Mouse (Mus musculus): ENCODE measurements at regions not wholly inside any gene's neighbourhood (a gene's known extent, or its start where the extent isn't known, plus 50 kb on each side); places are given as distances from the start of the nearest gene placed in this dataset.
A peak's percentile ranks its signal among the peaks of the same experiment; 100 is the strongest.

- no peaks in the 10 kb centered on the region for H3K27me3 ChIP-seq (ENCODE audit: control insufficient read depth, insufficient read depth, low read depth, low read length)
- H3K4me2 ChIP-seq (ENCODE audit: low read depth, low read length) = no peak overlapping the region
- ATAC-seq (ENCODE audit: low read depth) = no peak
- no peak overlapping the region for H3K9ac ChIP-seq (ENCODE audit: low read depth, low read length)
- H3K36me3 ChIP-seq (ENCODE audit: control insufficient read depth, insufficient read depth) = no peaks in the 10 kb centered on the region
- H3K4me3 ChIP-seq (ENCODE audit: low read depth, low read length) = no peak overlapping the region
- H3K9me3 ChIP-seq (replicated peaks; ENCODE audit: control insufficient read depth, low read length) = no peaks in the 10 kb centered on the region
- H3K4me1 ChIP-seq (ENCODE audit: control insufficient read depth, low read depth, low read length) = no peaks in the 10 kb centered on the region
- no peak overlapping the region for H3K27ac ChIP-seq (ENCODE audit: low read length)
- WGBS (ENCODE audit: insufficient replicate concordance) = 54% methylated on average over 3 of the region's 3 CpGs
Observed at GRCm38 (mm10) chr16:77252349-77252748, 238.8 kb downstream of the Usp25 start.

DNA sequence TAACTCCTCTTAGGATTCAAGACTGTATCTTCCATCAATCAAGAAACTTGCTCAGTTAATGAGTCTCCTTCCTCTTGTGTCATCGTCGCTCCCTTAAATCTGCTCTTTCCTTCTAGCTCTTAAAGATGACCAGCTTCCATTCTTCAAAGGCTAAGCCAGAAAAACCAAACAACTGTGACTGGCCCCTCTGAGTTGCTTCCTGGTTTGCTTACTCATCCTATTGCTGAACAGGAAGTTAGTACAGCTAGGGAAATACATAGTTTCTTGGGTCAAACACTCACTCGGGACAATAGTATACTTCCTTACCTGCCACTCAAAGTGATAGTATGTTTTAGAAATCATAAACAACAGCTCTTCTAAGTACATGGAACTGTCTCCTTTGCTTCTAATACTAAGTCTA, 237.9 kb downstream of the Usp25 start:
- no peaks in the 10 kb centered on the region for H3K27me3 ChIP-seq (ENCODE audit: control insufficient read depth, insufficient read depth, low read depth, low read length)
- no peaks in the 10 kb centered on the region for H3K9me3 ChIP-seq (replicated peaks; ENCODE audit: control insufficient read depth, low read length)
- H3K4me2 ChIP-seq (ENCODE audit: low read depth, low read length) = no peak overlapping the region
- H3K4me1 ChIP-seq (ENCODE audit: control insufficient read depth, low read depth, low read length) = no peaks in the 10 kb centered on the region
- no peak overlapping the region for H3K4me3 ChIP-seq (ENCODE audit: low read depth, low read length)
- H3K9ac ChIP-seq (ENCODE audit: low read depth, low read length) = no peak overlapping the region
- 33% methylated on average over 3 of the region's 3 CpGs for WGBS (ENCODE audit: insufficient replicate concordance)
- no peak overlapping the region for H3K27ac ChIP-seq (ENCODE audit: low read length)
- ATAC-seq (ENCODE audit: low read depth) = peak; percentile 37; the same call in 1 of the 2 replicates
- no peaks in the 10 kb centered on the region for H3K36me3 ChIP-seq (ENCODE audit: control insufficient read depth, insufficient read depth)

GRCm38 (mm10) chr16:77240876-77241275, 227.4 kb downstream of the Usp25 start:
- Histone ChIP-seq H3K36me3 (ENCODE audit: control insufficient read depth, insufficient read depth) (no peaks in the 10 kb centered on the region), H3K4me1 (ENCODE audit: control insufficient read depth, low read depth, low read length) (no peaks in the 10 kb centered on the region), H3K4me2 (ENCODE audit: low read depth, low read length) (no peak overlapping the region), H3K27me3 (ENCODE audit: control insufficient read depth, insufficient read depth, low read depth, low read length) (no peaks in the 10 kb centered on the region), H3K4me3 (ENCODE audit: low read depth, low read length) (no peak overlapping the region), H3K27ac (ENCODE audit: low read length) (no peak overlapping the region), H3K9me3 (replicated peaks; ENCODE audit: control insufficient read depth, low read length) (no peaks in the 10 kb centered on the region), H3K9ac (ENCODE audit: low read depth, low read length) (no peak overlapping the region)
- ATAC-seq (ENCODE audit: low read depth) = no peak
- WGBS (ENCODE audit: insufficient replicate concordance) = 65% methylated on average over 6 of the region's 6 CpGs

GRCm38 (mm10) chr16:77239176-77239790, 225.8 kb downstream of the Usp25 start:
- no peak overlapping the region for H3K4me2 ChIP-seq (ENCODE audit: low read depth, low read length)
- H3K27ac ChIP-seq (ENCODE audit: low read length) = no peak overlapping the region
- H3K9me3 ChIP-seq (replicated peaks; ENCODE audit: control insufficient read depth, low read length) = no peaks in the 10 kb centered on the region
- H3K9ac ChIP-seq (ENCODE audit: low read depth, low read length) = no peak overlapping the region
- H3K27me3 ChIP-seq (ENCODE audit: control insufficient read depth, insufficient read depth, low read depth, low read length) = no peaks in the 10 kb centered on the region
- ATAC-seq (ENCODE audit: low read depth) = no peak
- no peaks in the 10 kb centered on the region for H3K4me1 ChIP-seq (ENCODE audit: control insufficient read depth, low read depth, low read length)
- no peaks in the 10 kb centered on the region for H3K36me3 ChIP-seq (ENCODE audit: control insufficient read depth, insufficient read depth)
- H3K4me3 ChIP-seq (ENCODE audit: low read depth, low read length) = no peak overlapping the region
- WGBS (ENCODE audit: insufficient replicate concordance) = 52% methylated on average over 9 of the region's 9 CpGs

- H3K9ac ChIP-seq (ENCODE audit: low read depth, low read length) = no peak overlapping the region
- no peak for ATAC-seq (ENCODE audit: low read depth)
- H3K4me3 ChIP-seq (ENCODE audit: low read depth, low read length) = no peak overlapping the region
- no peaks in the 10 kb centered on the region for H3K27me3 ChIP-seq (ENCODE audit: control insufficient read depth, insufficient read depth, low read depth, low read length)
- no peak overlapping the region for H3K27ac ChIP-seq (ENCODE audit: low read length)
- H3K4me1 ChIP-seq (ENCODE audit: control insufficient read depth, low read depth, low read length) = no peaks in the 10 kb centered on the region
- H3K9me3 ChIP-seq (replicated peaks; ENCODE audit: control insufficient read depth, low read length) = no peaks in the 10 kb centered on the region
- 59% methylated on average over 13 of the region's 13 CpGs for WGBS (ENCODE audit: insufficient replicate concordance)
- H3K4me2 ChIP-seq (ENCODE audit: low read depth, low read length) = no peak overlapping the region
- no peaks in the 10 kb centered on the region for H3K36me3 ChIP-seq (ENCODE audit: control insufficient read depth, insufficient read depth)
Observed at GRCm38 (mm10) chr16:77238358-77239175, 225.1 kb downstream of the Usp25 start.

- no peak for ATAC-seq (ENCODE audit: low read depth)
- Histone ChIP-seq H3K4me1 (ENCODE audit: control insufficient read depth, low read depth, low read length) (no peaks in the 10 kb centered on the region), H3K4me3 (ENCODE audit: low read depth, low read length) (no peak overlapping the region), H3K4me2 (ENCODE audit: low read depth, low read length) (no peak overlapping the region), H3K27me3 (ENCODE audit: control insufficient read depth, insufficient read depth, low read depth, low read length) (no peaks in the 10 kb centered on the region), H3K9me3 (replicated peaks; ENCODE audit: control insufficient read depth, low read length) (no peaks in the 10 kb centered on the region), H3K36me3 (ENCODE audit: control insufficient read depth, insufficient read depth) (no peaks in the 10 kb centered on the region), H3K9ac (ENCODE audit: low read depth, low read length) (no peak overlapping the region), H3K27ac (ENCODE audit: low read length) (no peak overlapping the region)
- 56% methylated on average over 7 of the region's 7 CpGs for WGBS (ENCODE audit: insufficient replicate concordance)
Observed at GRCm38 (mm10) chr16:77237631-77238357, 224.3 kb downstream of the Usp25 start.

- H3K27me3 ChIP-seq (ENCODE audit: control insufficient read depth, insufficient read depth, low read depth, low read length) = no peaks in the 10 kb centered on the region
- WGBS (ENCODE audit: insufficient replicate concordance) = 65% methylated on average over 2 of the region's 2 CpGs
- H3K36me3 ChIP-seq (ENCODE audit: control insufficient read depth, insufficient read depth) = no peaks in the 10 kb centered on the region
- no peaks in the 10 kb centered on the region for H3K4me1 ChIP-seq (ENCODE audit: control insufficient read depth, low read depth, low read length)
- H3K4me3 ChIP-seq (ENCODE audit: low read depth, low read length) = no peak overlapping the region
- no peak overlapping the region for H3K9ac ChIP-seq (ENCODE audit: low read depth, low read length)
- no peak overlapping the region for H3K4me2 ChIP-seq (ENCODE audit: low read depth, low read length)
- no peaks in the 10 kb centered on the region for H3K9me3 ChIP-seq (replicated peaks; ENCODE audit: control insufficient read depth, low read length)
- H3K27ac ChIP-seq (ENCODE audit: low read length) = no peak overlapping the region
- ATAC-seq (ENCODE audit: low read depth) = no peak
Observed at GRCm38 (mm10) chr16:77237272-77237603, 223.7 kb downstream of the Usp25 start.

DNA sequence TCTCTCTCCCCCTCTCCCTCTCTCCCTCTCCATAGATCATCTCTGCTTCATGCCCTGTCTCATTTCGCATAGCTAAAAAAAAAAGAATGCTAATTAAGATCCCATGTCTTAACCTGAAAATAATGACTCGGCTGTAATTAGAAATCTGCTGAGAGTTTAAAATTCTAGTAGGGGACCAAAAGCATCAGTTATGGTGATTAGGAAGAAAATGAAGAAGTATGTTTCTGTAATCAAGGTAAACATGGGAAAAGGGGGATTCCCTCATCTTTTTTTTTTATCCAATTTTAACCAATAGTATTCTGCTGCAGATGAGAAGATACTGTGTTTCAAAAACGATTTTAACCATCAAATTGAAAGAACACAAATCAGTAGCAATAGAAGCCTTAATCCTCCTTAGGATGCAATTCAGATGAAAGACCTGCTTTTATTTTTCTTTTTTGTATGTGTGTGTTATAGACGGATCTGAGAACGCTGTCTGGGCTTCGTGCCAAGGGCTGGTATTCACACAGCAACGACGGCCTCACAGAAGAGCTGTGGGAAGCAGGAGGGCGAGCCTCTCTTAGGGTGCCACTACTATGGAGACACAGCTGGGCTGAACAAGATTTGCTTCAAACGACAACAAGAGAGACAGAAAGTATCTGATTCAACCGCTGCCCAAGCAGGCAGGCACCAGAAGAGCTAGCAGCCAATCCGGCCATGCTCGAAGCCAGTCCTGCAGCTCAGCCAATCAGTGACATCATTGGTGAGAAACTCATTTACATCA, 223.2 kb downstream of the Usp25 start:
- Histone ChIP-seq H3K9ac (ENCODE audit: low read depth, low read length) (no peak overlapping the region), H3K4me3 (ENCODE audit: low read depth, low read length) (no peak overlapping the region), H3K36me3 (ENCODE audit: control insufficient read depth, insufficient read depth) (no peaks in the 10 kb centered on the region), H3K9me3 (replicated peaks; ENCODE audit: control insufficient read depth, low read length) (no peaks in the 10 kb centered on the region), H3K27me3 (ENCODE audit: control insufficient read depth, insufficient read depth, low read depth, low read length) (no peaks in the 10 kb centered on the region), H3K4me2 (ENCODE audit: low read depth, low read length) (no peak overlapping the region), H3K27ac (ENCODE audit: low read length) (no peak overlapping the region), H3K4me1 (ENCODE audit: control insufficient read depth, low read depth, low read length) (no peaks in the 10 kb centered on the region)
- WGBS (ENCODE audit: insufficient replicate concordance) = 59% methylated on average over 13 of the region's 13 CpGs
- no peak for ATAC-seq (ENCODE audit: low read depth)

Measured in liver, embryonic 16.5 days (tissue).